Mouse (Mus musculus) kidney, adult 2 months (tissue): ENCODE measurements around the gene Tubgcp6.

ENCODE experiments used
- CTCF ChIP-seq: fragments of 200-500 bp; conservative IDR thresholded peaks from 2 replicates; pipeline ENCODE4 v1.5.1; 2011; ENCODE audit warnings: low read depth, mild to moderate bottlenecking, control low read depth, low read length, moderate library complexity, mixed read lengths; ENCODE audit not compliant: insufficient read depth, insufficient read length
- POLR2A ChIP-seq: fragments of 200-500 bp; IDR thresholded peaks from one replicate; pipeline ENCODE4 v1.6.1; 2011; ENCODE audit warnings: low read depth, low read length, control low read depth

- TF ChIP-seq CTCF (no peak), POLR2A (no peak)
Measured at GRCm38 (mm10) chr15:89140048-89140658, 17.2 kb upstream of the Tubgcp6 start.
